Mouse (Mus musculus) left cerebral cortex, adult 11 months (tissue): ENCODE measurements around the gene Prn.

Source experiments
- DNase-seq: peaks from one replicate; pipeline ENCODE4 v3.0.0; 2022; ENCODE audit warnings: low spot score

The Prn gene

GRCm38 (mm10) chr2:131949767-131950597, 40.2 kb downstream of the Prn start:
- no peak for DNase-seq

- no peak for DNase-seq
These were observed 40.9 kb downstream of the Prn start, which contains the start of gene Prnd for GRCm38 (mm10) chr2:131950598-131951095. TSS of gene Prnd (plus strand) at chr2:131950861.

DNA sequence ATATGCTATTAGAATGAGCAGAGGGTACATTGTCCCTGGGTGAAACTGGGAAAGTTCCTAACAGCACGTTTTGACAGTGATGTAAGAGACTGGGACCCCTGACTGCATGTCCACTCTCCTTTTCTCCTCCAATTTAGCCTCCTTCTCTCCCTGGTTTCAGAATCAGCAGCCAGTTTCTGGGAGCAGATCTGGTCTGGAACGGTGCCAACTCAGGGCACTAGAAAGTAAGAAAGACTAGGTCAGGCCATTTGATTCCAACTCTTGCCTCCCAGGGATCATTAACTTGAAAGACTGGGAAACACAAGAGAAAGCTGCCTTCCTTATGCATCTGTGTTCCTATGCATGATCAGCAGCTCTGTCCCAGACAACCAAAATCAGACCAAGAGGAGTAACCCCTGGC, 42.7 kb downstream of the Prn start:
- no peak for DNase-seq

DNA sequence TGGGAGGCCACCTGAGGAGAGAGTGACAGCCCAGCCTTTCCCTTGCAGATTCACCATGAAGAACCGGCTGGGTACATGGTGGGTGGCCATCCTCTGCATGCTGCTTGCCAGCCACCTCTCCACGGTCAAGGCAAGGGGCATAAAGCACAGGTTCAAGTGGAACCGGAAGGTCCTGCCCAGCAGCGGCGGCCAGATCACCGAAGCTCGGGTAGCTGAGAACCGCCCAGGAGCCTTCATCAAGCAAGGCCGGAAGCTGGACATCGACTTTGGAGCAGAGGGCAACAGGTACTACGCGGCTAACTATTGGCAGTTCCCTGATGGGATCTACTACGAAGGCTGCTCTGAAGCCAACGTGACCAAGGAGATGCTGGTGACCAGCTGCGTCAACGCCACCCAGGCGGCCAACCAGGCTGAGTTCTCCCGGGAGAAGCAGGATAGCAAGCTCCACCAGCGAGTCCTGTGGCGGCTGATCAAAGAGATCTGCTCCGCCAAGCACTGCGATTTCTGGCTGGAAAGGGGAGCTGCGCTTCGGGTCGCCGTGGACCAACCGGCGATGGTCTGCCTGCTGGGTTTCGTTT, 43.3 kb downstream of the Prn start:
- DNase-seq, result no peak

- DNase-seq, result no peak
These were observed 44.0 kb downstream of the Prn start for GRCm38 (mm10) chr2:131953711-131954110.

DNA sequence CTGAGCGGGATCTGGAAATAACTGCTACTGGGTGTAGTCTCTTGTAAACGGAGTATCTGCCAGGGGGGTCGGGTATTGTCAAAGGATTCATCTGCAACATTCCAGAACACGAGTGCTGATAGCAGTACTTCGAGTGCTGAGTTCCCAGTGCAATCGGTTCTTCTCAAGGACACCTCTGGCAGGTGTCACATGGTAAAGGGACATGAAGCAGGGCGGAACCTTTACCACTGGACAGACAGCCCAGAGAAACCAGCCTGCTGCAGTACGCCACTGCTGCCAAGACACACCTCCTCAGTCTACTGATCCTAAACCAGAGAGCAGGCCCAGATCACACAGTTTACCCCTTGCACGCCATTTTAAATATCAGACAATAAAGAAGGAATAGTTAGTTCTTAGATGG, 45.1 kb downstream of the Prn start:
- DNase-seq, result no peak

- no peak for DNase-seq
These were observed 45.5 kb downstream of the Prn start for GRCm38 (mm10) chr2:131955264-131955663.

DNA sequence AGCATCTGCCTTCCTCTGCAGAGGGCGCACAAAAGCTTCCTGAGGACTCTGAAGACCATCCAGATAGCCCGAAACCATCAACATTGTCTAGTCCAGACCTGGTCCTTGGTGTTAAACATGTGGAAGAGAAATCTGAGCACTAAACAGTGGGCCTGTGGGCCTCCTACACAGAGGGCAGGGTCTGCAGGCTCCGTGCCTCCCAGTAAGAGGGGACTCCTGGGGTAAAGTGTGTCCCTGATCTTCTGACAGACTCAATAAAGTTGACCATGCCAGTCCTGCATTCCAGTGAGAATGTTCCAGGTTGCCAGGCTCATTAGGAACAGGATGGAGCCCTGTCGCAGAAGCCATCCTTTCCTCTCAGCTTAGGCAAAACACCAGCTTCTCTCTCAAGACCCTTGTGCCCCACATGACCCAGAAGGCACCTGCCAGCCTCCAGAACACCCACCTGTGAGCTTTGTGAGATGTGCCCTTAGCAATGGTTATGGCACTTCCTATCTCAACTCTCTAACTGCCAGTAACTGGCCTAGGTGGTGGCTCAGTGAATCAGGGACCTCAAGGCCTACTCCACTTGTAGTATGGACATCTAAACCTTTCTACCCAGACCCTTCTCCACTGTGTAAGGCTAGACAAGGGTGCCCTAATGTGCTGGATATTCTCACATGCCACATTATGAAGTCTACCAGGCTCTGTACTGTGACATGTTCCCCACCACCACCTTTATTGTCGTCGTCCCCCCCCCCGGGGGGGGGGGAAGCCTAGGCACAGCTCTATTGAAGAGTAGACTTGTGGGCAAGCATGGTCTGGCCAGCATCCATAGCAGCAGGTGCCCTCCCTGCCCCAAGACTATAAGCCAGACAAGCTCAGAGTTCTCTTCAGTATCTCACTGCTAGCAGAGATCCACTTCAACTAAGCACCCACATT, 46.8 kb downstream of the Prn start:
- DNase-seq, result no peak

GRCm38 (mm10) chr2:131957731-131958222, 48.0 kb downstream of the Prn start:
- no peak for DNase-seq

GRCm38 (mm10) chr2:131961671-131962070, 51.9 kb downstream of the Prn start:
- DNase-seq, result no peak

DNA sequence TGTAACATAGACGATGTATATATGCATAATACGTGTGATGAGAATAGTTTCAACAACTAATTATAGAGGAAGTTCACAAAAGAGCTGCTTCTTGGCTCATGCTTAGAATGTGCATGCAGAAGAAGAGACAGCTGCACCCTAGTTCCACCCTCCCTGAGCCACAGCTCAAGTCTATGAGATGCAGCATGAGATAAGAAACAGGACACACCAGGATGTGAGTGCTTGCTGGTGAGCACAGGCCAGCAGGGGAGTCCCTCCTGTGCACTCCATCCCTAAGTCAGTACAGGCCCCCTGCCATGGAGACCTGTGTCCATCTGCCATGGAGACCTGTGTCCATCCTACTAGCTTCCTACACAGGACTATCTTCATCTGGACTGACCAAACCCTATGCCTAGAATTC, 60.8 kb downstream of the Prn start:
- no peak for DNase-seq

DNA sequence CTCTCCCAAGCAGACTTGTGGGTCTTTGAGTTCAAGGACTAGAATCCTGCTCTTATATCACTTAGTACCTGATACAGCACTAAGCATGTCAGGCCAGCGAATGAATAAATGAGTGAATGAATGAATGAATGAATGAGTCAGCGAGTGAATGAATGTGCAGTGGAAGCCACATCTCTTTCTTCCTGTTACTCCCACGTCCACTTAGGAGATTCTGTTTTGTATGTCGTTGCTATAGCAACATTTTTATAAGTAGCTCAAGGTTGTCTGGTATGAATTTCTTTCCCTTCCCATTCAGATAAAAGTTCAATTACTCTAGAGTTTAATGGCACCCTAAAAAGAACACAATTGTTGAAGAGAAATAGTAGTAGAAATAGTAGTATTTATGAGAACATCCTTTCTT, 61.3 kb downstream of the Prn start:
- DNase-seq, result no peak

- DNase-seq, result no peak
These were observed 66.9 kb downstream of the Prn start for GRCm38 (mm10) chr2:131976663-131977062.

GRCm38 (mm10) chr2:131980866-131981265, 71.1 kb downstream of the Prn start:
- DNase-seq, result no peak

- peak; percentile 62 for DNase-seq
These were observed 72.9 kb downstream of the Prn start for GRCm38 (mm10) chr2:131982546-131983196.

- DNase-seq, result no peak
These were observed 78.2 kb downstream of the Prn start for GRCm38 (mm10) chr2:131987950-131988349.

DNA sequence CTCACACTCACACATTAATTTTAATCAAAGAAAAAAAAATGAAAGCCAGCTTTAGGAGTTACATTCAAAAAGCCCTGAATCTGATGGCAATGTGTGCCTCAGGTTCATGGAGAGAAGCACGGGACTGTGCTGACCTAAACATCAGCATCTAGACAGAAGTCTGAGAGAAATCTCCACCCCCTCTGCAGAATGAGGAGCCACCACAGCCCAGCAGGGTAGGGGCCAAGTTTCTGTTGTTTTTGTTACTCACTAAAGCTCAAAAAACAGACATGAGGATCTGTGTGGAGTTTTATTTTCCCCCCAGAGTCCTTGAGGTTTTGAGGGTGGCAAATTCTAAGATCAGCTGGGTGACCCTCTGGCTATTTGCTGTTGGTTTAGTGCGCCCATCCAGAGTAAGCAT, 78.8 kb downstream of the Prn start:
- no peak for DNase-seq

GRCm38 (mm10) chr2:131992487-131992886, 82.7 kb downstream of the Prn start:
- DNase-seq, result no peak

DNA sequence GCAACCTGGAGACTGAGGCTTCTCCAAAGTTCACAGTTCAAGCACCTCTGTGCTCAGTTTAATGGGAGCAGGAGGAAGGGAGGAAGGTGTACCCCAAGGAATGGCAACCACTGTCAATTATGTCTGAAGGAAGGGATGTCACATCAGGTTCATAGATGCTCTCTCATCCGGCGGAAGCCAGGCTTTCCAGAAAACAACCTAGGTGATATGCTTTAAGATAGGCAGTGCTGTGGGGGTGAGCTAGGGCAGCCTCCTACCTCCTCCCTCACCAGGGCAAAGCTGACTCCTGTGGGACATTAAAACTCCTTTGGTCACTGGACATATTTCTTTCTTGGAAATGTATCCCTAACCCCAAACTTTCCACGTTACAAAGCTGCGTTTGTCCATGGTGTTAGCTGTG, 83.4 kb downstream of the Prn start:
- no peak for DNase-seq

- DNase-seq, result no peak
These were observed 83.9 kb downstream of the Prn start for GRCm38 (mm10) chr2:131993563-131994088.

GRCm38 (mm10) chr2:131994971-131995370, 85.2 kb downstream of the Prn start:
- no peak for DNase-seq
